Mouse (Mus musculus) cerebellum, adult 11 months (tissue): ENCODE measurements around the gene Ift52.
"Not testable (repeated sequence)": the region's sequence is repeated elsewhere in the genome, so short reads cannot be mapped to it uniquely, and the experiment has no call there.

ENCODE experiments used
- DNase-seq: peaks from one replicate; pipeline ENCODE4 v3.0.0; 2022

Gene Ift52

DNA sequence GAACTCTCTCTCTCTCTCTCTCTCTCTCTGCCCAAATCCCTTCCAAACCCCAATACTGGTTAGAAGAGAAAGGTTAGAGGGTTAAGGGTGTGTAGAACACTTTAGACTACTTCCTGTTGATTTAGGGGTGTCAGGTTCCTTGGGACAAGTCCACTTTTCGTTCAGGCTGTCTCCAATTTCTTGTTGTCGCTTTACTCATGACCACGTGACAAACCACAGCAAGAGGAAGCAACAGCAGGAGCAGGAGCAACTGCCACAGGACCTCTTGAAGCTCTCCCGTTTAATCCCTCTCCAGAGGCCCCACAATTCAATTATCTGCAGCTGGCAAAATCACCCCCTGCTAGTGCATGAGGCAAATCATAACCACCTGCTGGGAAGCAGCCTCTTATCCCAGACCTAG is 15.5 kb downstream of the Ift52 start:
- DNase-seq: no peak

DNA sequence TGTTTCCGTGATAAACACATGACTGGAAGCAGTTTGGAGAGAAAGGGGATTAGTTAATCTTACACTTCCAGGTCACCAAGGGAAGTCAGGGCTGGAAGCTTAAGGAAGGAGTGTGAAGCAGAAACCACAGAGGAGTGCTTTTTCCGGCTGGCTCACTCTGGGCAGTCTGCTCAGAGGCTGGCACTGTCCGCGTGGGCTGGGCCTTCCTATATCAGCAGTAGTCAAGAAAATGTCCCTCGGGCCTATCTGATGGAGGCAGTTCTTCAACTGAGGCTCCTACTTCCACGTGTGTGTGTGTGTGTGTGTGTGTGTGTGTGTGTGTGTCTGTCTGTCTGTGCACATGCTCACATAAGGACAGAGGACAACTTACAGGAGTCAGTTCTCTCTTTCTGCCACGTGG is 22.8 kb downstream of the Ift52 start:
- DNase-seq: no peak

DNA sequence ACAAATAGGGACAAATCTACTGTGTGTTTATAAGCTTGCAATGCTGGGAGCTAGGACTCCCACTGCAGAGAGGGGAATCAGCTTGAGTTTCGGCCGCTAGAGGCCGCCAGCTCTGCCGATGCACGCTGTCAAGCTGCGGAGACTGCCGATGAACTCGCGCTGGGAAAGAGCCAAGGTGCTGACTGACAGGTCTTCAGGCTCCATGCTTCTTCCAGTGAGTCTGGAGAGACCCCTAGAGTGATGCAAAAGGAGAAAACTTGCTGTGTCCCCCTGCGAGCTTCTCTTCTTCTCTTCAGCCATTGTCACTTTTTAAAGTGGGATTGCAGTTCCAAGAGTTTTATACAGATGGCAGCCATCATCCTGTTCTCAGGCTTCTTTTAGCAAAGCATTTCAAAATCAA is 31.0 kb downstream of the Ift52 start:
- peak; percentile 27 for DNase-seq

DNA sequence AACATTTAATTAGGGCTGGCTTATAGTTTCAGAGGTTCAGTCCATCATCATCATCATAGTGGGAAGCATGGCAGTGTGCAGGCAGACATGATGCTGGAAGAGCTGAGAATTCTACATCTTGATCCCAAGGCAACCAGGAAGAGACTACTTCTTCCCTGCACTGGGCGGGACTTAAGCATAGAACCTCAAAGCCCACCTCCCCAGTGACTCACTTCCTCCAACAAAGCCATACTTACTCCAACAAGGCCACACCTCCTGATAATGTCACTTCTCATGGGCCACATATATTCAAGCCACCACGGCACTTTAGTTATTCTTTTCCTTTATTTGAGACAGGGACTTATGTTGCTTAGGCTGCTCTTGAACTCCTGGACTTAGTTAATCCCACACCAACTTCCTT is 32.0 kb downstream of the Ift52 start:
- no peak for DNase-seq

DNA sequence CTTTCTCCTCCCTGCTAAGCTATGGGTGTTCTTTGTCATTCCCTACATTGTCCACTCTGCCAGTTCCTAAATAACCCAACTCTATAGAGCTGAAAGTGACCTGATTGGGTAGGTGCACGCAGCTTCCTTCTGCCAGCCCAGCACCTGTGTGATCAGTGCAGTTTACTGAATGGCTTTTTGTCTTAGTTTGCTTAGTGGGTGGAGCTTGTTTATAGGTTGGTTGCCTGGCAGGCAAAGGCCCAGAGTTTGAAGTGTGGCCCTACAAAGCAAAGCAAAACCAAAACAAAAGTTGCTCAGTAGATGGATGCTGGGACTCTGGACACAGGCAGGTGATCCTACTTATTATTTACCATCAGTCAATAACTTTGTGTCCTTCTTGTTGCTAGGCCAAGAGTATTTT is 34.5 kb downstream of the Ift52 start:
- no peak for DNase-seq

DNA sequence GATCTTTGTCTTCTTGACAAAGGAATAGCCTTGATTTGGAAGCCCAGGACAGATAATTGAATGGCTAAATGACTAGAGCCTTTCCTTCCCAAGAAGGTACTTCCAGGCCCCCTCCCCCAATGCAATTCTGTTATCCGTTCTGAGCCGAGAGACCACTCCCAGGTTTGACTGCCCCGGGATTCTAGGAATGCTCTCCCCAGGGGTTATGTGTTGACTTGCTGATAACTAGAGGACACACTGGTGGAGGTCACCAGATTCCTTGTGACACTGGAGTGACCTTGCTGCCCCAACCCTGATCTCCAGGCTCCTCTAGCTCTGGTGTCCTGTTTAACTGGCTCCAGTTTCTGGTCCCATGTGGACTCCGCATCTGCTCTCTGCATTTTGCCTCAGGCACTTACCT is 34.9 kb downstream of the Ift52 start:
- DNase-seq: no peak

DNA sequence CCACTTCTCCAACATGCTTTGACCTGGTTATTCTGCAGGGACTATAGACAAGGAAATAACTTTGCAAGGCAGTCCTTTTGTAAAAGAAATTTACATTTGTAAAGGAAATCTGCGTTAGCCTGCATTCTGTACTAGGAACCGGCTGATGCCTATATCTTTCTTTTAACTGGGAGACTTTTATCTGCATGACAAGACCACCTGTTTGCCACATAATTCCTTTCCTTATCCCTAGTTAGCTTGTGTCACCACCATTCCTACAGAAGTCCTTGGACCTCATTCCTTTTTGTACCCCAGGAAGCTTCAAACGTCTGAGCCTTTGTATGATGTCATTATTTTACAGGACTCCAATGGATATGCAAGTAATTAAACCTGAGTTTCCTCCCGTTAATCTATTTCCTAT is 35.7 kb downstream of the Ift52 start:
- no peak for DNase-seq

DNA sequence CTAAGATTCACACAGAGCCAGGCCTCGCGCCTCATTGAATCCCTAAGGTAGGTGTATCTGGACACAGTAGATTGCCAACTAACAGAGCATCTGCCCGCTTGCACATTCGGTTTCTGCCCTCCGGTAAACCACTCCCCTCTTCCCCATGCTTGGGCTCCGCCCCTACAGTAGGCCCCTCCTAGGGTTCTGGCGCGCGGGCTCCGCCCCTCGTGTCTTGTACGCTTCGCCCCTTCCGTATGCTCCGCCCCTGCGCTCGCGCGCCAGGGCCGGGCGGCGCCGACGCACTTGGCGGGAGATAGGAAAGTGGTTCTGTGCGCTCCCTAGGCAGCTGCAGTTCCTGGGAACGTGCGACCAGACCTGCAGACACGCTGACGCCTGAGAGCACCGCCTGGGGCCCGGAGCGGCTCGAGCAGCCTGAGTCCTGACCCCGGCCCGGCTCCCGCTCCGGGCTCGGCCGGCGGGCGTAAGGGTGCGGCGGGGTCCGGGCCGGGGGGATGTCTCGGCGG is 37.2 kb downstream of the Ift52 start, which contains the start of gene Mybl2:
Mybl2 (plus strand) TSS at position 353 of the 506 bp plus-strand sequence.
- peak; percentile 43 for DNase-seq

DNA sequence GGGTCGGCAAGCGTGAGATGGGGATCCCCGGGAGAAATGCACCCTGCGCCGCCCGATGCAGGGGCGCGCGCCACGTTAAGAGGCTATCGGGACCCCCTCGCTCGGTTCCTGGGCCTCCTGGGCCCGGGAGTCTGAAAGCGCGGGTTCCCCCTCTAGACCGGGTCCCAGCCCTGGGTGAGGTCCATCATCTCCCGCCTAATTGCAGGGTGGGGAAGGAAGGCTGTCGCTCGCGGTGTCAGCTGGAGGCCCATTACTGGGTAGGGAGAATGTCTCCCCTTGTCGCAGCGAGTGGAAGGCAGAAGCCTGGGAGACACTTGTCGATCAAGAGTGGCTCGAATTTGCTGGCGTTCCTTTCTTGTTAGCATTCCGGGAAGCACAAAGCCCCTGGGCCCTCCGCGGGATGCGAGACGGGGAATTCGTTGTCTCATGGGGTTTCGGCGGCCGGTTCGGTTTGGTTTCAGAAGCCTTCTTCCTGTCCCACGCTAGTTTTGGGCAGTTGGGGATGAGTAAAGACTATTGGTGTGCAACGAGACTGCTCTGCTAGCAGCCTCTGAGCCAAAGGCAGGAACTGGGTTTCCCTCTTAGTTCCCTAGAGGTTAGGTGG is 37.8 kb downstream of the Ift52 start:
- DNase-seq: no peak

DNA sequence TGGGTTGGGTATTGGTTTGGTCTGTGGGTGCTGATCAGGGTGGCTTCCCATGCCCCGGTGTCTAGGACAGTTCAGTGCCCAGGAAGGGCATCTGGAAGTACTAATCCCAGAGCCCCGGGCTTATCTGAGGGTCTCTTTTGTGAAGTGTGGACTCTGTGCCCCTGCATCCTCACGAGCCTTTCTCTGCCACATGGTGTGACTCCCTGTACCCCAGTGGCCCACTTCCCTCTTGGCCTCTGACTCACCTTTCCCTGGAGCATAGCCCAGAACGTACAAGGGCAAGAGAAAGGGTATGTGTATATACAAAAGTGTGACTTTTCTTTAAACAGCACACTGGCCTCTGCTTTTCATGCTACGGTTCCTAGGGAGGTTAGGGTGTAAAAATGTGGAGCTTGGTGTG is 38.6 kb downstream of the Ift52 start:
- no peak for DNase-seq

DNA sequence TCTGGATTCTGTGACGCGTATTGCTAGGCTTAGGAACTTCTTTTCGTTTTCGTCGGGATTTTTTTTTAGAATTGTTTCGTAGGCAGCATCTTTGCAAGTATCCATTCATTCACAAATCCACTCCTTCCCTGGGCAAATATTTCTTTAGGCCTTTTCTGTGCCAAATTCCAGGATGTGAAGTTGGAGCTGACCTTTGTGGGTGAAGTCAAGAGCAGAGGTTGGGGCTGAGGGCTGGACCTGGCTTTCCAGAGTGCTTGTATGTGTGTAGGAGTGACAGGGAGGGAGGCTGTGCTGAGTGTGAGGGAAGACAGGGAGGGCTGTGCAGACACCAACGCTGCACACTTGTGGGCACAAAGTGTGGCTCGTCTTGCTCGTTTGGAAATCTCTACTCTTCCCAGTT is 39.4 kb downstream of the Ift52 start:
- no peak for DNase-seq

DNA sequence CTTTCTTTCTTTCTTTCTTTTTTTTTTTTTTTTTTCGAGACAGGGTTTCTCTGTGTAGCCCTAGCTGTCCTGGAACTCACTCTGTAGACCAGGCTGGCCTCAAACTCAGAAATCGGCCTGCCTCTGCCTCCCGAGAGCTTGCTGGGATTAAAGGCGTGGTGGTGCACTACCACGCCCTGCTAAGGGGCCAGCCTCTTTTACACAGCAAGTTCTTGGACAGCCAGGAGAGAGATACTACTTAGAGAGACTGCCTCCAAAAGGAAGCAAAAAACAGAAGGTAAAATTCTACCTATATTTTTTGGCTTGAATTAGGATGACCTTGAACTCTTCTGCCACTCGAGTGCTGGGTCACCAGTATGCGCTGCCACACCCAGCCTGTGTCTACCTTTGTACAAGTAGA is 41.8 kb downstream of the Ift52 start:
- DNase-seq: not testable (repeated sequence)

DNA sequence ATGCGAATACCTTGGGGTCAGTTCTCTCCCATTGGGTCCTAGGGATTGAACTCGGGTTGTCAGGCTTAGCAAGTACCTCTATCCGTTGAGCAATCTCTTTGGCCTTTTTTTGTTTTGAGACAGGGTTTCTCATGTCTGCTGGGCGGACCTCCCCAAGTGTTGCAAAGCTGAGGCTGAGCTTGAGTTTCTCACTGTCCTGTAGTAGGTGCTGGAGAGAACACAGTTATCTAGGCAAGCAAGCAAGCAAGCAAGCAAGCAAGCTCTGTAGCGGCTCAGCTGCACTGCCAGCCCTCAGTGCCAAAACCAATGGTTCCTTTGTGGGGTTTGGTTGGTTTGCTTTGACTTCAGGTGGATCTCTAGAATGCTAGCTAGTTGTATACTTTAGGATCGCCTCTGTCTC is 43.5 kb downstream of the Ift52 start:
- no peak for DNase-seq

DNA sequence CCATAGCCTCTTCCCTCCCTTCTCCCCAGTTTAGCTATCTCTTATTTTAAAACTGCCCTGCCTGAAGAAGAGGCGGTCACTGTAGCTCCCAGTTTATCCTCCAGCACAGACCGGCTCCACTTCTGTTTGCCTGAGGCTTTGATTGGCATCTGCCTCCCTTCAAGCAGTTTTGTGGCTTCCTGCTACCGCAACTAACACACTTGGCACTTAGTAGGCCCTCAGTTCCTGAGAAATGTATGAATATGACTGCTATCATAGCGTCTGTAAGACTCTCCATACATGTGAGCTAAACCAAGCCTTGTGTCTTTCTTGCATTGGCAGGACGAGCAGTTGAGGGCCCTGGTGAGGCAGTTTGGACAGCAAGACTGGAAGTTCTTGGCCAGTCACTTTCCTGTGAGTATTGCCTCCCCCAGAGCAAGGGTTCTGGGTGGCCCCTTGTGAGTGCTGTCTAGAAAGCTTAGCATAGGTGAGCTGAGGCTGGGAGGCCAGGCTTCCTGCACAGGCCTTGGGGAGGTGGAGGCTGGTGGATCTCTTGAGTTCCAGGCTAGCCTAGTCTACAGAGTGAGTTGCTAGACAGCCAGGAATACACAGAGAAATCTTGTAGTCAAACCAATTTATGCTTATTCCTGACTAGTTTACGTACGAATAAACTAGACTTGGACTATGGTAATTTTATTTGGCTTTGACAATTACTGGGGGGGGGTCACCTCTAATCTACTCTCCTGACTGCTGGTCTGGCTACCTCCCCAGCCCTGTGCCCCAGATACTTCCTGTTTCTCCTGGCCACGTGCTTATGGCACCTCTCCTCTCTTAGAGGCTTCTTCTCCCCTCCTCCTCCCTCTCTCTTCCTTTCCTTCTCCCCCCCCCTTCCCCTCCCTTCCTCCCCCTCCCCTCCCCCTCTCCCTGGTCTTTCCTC is 44.3 kb downstream of the Ift52 start:
- no peak for DNase-seq

DNA sequence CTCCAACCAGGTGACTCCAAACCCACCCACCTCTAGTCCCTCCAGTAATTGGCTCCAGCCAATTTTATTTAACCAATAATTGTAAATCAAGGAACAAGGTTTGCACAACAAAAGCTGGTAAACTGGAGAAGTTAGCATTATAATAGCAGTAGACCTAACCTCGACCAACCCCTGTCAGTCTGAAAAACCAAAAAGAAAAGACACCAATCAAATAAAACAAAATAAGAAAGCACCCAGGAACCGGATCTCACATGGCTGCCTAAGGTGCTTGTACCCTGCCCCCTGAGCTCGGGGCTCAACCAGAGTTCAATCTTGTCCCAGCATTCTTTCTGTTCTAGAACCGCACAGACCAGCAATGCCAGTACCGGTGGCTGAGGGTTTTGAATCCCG is 45.0 kb downstream of the Ift52 start:
- no peak for DNase-seq

DNA sequence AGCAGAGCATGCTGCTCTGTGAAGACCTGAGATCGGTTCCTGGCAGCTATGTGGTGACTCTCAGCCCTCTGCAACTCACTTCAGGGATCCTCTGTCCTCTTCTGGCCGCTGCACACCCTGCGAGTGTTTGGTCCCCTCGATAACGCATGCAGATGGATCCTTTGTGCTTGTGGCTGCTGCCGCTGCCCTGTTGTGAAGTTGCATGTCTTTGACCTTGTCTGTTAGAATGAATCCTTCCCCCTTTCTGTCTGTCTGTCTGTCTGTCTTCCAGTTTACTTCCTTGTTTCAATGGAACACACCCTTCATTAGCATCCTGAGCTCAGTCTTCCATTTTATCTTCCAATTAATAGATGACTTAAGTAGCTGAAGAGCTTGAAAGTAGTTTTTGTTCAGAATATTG is 49.2 kb downstream of the Ift52 start:
- DNase-seq: no peak

DNA sequence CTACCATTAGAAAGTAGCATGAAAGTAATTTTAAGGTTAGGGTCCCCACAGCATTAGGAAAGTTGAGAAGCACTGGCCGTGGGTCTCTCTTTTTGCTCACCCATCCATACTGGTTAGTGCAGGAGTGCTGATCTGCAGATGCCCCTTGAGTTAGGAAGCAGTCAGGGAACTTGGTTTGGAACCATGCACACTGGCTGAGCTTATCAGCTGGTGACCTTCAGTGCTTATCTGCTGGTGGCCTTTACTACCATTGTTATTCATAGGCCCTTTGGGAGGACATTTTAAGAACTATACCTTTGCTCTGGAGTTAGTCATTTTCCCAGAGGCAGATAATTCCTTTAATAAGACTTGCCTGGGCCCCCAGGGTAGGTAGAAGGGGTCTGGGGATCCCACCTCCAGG is 50.1 kb downstream of the Ift52 start:
- DNase-seq: no peak

DNA sequence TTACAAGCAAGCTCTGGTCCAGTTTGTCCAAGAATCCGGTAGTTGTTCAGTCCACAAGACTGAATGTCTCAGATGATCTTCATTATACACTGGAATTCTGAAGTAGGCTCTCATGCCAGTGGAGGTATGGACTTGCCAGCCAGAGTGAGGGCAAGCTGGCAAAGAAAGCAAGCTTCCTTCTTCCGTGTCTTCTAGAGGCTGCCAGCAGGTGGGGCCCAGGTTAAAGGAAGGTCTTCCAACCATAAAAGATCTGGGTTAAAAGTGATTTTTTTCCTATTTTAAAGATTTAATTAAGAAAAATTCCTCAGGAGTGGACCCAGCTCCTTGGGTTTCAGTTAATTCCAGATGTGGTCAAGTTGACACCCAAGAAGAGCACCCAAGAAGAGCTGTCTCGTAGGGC is 53.1 kb downstream of the Ift52 start:
- DNase-seq: no peak

DNA sequence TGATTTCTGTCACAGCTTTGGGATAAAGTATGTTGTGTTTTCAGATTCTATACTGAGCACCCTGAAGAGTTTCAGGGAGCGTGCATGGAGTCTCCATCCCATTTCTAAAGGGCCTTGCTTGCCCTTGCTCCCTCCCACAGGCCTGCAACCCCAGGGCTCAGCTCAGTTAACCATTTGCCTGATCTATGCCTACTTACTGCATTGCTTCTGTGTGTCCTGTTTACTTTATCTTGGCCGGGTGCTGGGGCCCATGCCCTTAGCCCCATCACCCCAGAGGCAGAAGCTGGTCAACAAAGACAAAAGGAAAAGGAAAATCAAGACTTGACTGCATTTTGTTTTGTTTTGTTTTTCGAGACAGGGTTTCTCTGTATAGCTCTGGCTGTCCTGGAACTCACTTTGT is 54.4 kb downstream of the Ift52 start:
- DNase-seq: no peak

DNA sequence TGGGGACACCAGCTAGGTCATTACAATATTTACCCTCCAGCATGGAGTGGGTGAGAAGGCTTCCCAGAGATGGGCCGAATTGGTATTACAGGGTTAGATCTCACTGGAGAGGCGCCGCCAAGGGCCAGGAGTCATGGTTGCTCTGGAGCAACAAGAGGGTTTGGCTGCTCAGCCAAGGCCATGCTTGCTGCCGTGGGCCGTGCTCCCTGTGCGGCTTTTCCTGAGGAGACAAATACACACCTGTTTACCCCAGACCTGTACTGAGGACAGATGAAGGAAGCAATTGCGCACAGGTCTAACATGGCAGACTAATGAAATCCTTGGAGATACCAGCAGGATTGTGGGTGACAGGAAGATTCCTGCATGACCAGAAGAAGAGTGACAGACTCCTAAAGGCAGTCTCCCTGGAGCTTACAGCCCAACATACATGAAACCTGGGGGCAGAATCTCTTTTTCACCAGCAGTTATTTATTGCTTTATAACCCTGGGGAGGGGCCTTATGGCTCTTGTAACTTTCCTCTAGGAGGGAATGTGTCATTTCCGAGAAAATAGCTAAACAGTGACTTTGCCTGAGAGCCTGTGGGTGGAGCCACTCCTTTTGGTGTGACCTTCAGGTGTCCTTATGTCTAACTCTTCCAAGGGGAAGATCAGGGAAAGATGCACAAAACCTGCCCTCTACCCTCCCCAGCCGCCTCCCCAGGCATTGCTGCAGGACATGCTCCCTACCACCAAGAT is 56.0 kb downstream of the Ift52 start:
- no peak for DNase-seq

DNA sequence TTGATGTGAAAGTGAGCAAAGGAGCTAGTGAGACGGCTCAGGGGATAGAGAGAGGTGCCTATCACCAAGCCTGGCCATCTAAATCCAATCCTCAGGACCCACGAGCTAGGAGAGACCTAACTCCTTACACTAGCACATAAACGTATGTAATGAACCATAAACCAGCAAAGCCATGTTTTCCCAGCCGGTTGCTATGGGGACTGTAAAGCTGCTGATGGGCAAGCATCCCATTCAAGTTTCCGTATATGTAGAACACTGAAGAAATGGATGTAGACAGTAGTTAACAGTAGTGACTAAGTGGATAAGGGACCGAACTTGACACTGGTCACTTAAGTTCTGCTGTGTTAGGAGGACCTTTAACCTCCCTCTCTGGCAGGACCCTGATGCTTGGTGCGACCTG is 56.9 kb downstream of the Ift52 start:
- DNase-seq: no peak

DNA sequence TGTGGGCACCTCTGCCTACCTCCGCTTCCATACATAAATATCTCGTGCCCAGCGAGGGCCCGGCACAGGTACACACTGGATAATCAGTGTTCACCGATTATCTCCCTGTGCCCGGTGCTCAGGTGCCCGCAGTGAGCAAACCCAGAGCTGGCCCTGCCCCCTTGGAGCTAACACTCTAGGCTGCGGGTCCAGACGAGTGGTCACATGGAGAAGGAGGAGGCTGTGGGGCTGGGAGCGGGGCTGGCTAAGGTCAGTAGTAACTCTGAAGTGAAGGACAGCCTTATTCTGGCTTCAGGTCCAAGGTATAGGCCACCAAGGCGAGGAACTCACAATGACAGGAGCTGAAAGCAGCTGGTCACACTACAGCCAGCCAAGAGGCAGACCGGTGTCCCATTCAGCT is 57.7 kb downstream of the Ift52 start:
- DNase-seq: no peak

DNA sequence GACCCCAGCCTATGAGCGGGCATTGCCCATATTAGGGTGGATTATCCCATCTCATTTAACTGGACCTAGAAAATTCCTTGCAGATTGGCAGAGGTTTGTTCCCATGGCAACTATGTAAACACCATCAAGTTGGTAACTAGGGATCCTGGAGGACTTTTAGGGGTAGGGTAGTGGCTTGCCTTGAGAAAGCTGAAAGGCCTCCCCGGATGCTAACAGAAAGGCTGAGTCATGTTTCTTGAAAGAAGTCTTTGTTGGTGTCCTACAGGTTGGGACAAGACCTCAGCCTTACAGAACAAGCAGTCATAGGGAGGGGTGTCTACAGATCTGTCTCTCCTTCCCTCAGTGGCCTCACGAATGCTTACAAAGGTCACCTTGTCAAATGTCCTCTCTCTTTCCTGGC is 58.1 kb downstream of the Ift52 start:
- no peak for DNase-seq

DNA sequence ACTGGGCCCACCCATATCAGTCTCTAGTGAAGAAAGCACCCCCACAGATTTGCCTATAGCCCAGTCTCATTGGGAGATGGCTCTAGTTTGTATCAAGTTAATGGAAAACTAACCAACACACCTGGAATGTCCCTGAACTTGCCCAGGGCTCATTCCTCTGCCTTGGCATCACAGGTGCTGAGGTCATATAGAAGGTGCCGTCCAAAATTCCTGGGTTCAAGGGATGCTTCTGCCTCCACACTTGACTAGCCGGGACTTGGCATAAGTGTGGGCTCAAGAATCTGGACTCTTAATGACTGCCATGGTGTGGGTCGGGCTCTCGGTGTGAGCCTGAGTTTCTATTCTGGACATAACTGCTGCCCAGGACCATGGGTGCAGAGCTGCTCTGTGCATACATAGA is 61.9 kb downstream of the Ift52 start:
- DNase-seq: no peak
